Comparison of ENCODE assay signal across 13 mouse cellular contexts in the genomic region with DNA sequence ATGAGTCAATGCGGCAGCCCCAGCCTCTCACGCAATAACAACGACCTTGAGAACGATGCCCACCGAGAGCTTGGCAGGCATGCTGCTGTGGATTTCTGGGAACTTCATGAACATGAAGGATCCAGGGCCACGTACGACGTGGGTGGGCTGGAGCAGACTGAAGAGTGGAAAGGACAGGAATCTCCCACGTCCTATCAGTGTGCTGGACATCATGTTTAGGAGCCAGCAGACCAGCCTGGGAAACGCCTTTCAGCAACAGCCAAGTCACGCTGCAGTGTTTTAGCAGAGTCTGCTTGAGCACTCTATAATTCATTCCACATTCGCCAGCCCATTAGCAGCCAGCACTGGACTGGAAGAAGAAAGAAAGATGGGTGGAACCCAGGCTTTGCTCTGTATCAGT. TPM values are rescaled to one million over a fixed set of nuclear protein-coding genes. Genes with fewer than 3 reads are reported as not detected.
DNase-seq lines count a peak whose midpoint lies in the region; ATAC-seq and TF ChIP-seq lines count a peak whose summit lies in the region.
"Had no signal": no experiment of that assay in that cellular context is flagged by ENCODE, and none has a peak within 500 bp of the region (broad histone marks: within the 10 kb centered on the region; RNA-seq: fewer than 3 reads in every experiment).

No protein-coding gene starts in this region.

- peak; percentile 70; the same call in 1 of the 2 replicates for ATAC-seq in lung, embryonic 15.5 days (ENCODE audit: borderline replicate concordance, extremely low read depth, low FRiP score, low TSS enrichment)
- no peak for ATAC-seq in embryonic facial prominence, embryonic 13.5 days (ENCODE audit: insufficient number of reproducible peaks, insufficient read depth, low FRiP score, low TSS enrichment, low read depth)
- ATAC-seq in limb, embryonic 11.5 days (ENCODE audit: insufficient number of reproducible peaks, low FRiP score, low TSS enrichment, low read depth) = no peak
- ATAC-seq in erythroblast, adult 5-6 weeks (replicated peaks; ENCODE audit: low FRiP score, poor library complexity, severe bottlenecking) = no peak
- ATAC-seq: midbrain, embryonic 13.5 days had no signal

- no peak for TF ChIP-seq POLR2A in lung, adult 2 months (IDR thresholded peaks at IDR 0.05; ENCODE audit: borderline replicate concordance, extremely low read depth, low read depth, low read length)

- H3K36me3 ChIP-seq in lung, embryonic 15.5 days = no peaks in the 10 kb centered on the region
- H3K36me3 ChIP-seq in embryonic facial prominence, embryonic 13.5 days = no peaks in the 10 kb centered on the region
- H3K36me3 ChIP-seq in limb, embryonic 11.5 days (ENCODE audit: control insufficient read depth, insufficient read depth, low read length) = no peaks in the 10 kb centered on the region
- H3K36me3 ChIP-seq: midbrain, embryonic 13.5 days had no signal

- 0 out of 2 replicates have a peak overlapping the region, but pooled peaks have one; percentile 13 for H3K4me2 ChIP-seq in lung, embryonic 15.5 days
- H3K4me2 ChIP-seq in embryonic facial prominence, embryonic 13.5 days = no peak overlapping the region
- H3K4me2 ChIP-seq in limb, embryonic 11.5 days (ENCODE audit: low read depth, severe bottlenecking) = no peak overlapping the region
- H3K4me2 ChIP-seq: midbrain, embryonic 13.5 days had no signal

- no peak for TF ChIP-seq CTCF in lung, adult 2 months (IDR thresholded peaks at IDR 0.05; ENCODE audit: insufficient read depth, low read length)

- no peaks in the 10 kb centered on the region; the same call in 1 of the 2 replicates for H3K27me3 ChIP-seq in lung, embryonic 15.5 days
- H3K27me3 ChIP-seq in embryonic facial prominence, embryonic 13.5 days = no peaks in the 10 kb centered on the region
- no peaks in the 10 kb centered on the region for H3K27me3 ChIP-seq in limb, embryonic 11.5 days (ENCODE audit: control insufficient read depth, insufficient read depth, low read length)
- H3K27me3 ChIP-seq: midbrain, embryonic 13.5 days had no signal

- H3K9ac ChIP-seq in lung, embryonic 15.5 days = no peak overlapping the region
- H3K9ac ChIP-seq in embryonic facial prominence, embryonic 13.5 days = no peak overlapping the region
- H3K9ac ChIP-seq in limb, embryonic 11.5 days (ENCODE audit: low read length) = no peak overlapping the region
- H3K9ac ChIP-seq: midbrain, embryonic 13.5 days had no signal

- peak; percentile 28 for DNase-seq in embryo, embryonic 10 days (ENCODE audit: low spot score)
- DNase-seq in embryo, embryonic 10.5 days (ENCODE audit: low spot score) = no peak
- DNase-seq in lung, adult 2 months = no peak
- DNase-seq in limb, embryonic 11.5 days (ENCODE audit: low spot score) = peak; percentile 46
- no peak for DNase-seq in yolk sac, embryonic 10.5 days (ENCODE audit: low spot score)
- DNase-seq: cerebellum, postnatal 25 days; kidney, postnatal 36 days; liver had no signal

- 0 out of 2 replicates have a peak overlapping the region, but pooled peaks have one; percentile 16 for H3K27ac ChIP-seq in lung, embryonic 15.5 days
- peak overlapping the region; percentile 76 for H3K27ac ChIP-seq in embryonic facial prominence, embryonic 13.5 days
- H3K27ac ChIP-seq in limb, embryonic 11.5 days (replicated peaks; ENCODE audit: low read depth, low read length) = 0 out of 2 replicates have a peak overlapping the region, but pooled peaks have one; percentile 36
- H3K27ac ChIP-seq: midbrain, embryonic 13.5 days had no signal

- H3K4me3 ChIP-seq in lung, embryonic 15.5 days = no peak overlapping the region
- H3K4me3 ChIP-seq in lung, adult 2 months (replicated peaks; ENCODE audit: extremely low read depth, low read depth, low read length) = no peak overlapping the region
- H3K4me3 ChIP-seq in embryonic facial prominence, embryonic 13.5 days = no peak overlapping the region
- no peak overlapping the region for H3K4me3 ChIP-seq in limb, embryonic 11.5 days (ENCODE audit: low read depth, low read length)
- H3K4me3 ChIP-seq: midbrain, embryonic 13.5 days had no signal

- H3K4me1 ChIP-seq in lung, embryonic 15.5 days = peaks cover 19% of the 10 kb centered on the region
- H3K4me1 ChIP-seq in lung, adult 2 months (ENCODE audit: control insufficient read depth, insufficient read depth, low read length) = no peaks in the 10 kb centered on the region
- peaks cover 40% of the 10 kb centered on the region for H3K4me1 ChIP-seq in embryonic facial prominence, embryonic 13.5 days
- H3K4me1 ChIP-seq in limb, embryonic 11.5 days (ENCODE audit: control insufficient read depth, insufficient read depth, low read length) = peaks cover 16% of the 10 kb centered on the region
- H3K4me1 ChIP-seq: midbrain, embryonic 13.5 days had no signal

- peaks cover 5% of the 10 kb centered on the region; the same call in 1 of the 2 replicates for H3K9me3 ChIP-seq in lung, embryonic 15.5 days
- peaks cover 8% of the 10 kb centered on the region for H3K9me3 ChIP-seq in embryonic facial prominence, embryonic 13.5 days
- H3K9me3 ChIP-seq in limb, embryonic 11.5 days (ENCODE audit: control insufficient read depth, low read length) = no peaks in the 10 kb centered on the region

- WGBS in lung, embryonic 15.5 days = 39% methylated on average over 12 of the region's 12 CpGs
- 66% methylated on average over 12 of the region's 12 CpGs for WGBS in lung, adult 2 months
- WGBS in embryonic facial prominence, embryonic 13.5 days = 46% methylated on average over 12 of the region's 12 CpGs
- 51% methylated on average over 12 of the region's 12 CpGs for WGBS in limb, embryonic 11.5 days

RNA-seq across cellular contexts. Expression of gene Tspan11, which starts 10.4 kb away (rescaled TPM):
- polyA plus RNA-seq in lung, embryonic 15.5 days (2015; fragmentation: Nextera tagmentation; extraction: Ambion mirVana) = 20.5 and 21.4 TPM in 2 replicates
- polyA plus RNA-seq in lung, adult 2 months (2012; rRNA removed) = 47.4 and 85.7 TPM in 2 replicates
- polyA plus RNA-seq in embryonic facial prominence, embryonic 13.5 days (2015; fragmentation: Nextera tagmentation; extraction: Ambion mirVana) = 30.3 and 35.0 TPM in 2 replicates
- 13.6 and 13.7 TPM in 2 replicates for polyA plus RNA-seq in limb, embryonic 11.5 days (2014; fragmentation: Nextera tagmentation; extraction: Ambion mirVana)
- not detected in 2 replicates for total RNA-seq in erythroblast, adult 5-6 weeks (2015; ENCODE audit: low replicate concordance)
- 2.9 TPM in 1 of 2 replicates, not detected in the other for total RNA-seq in erythroblast, adult 5-6 weeks (2017; ENCODE audit: low replicate concordance)
- total RNA-seq: neutrophil, adult 5-6 weeks had no signal

Comparison
In these comparisons a context has a peak if more than half of its experiments do, and no peak if none do; other contexts are left out.
1. DNase-seq: peak in embryo, embryonic 10 days (single experiment) and limb, embryonic 11.5 days (single experiment); none in embryo, embryonic 10.5 days (single experiment), lung, adult 2 months (single experiment) and yolk sac, embryonic 10.5 days (single experiment).
2. H3K27ac ChIP-seq: peak in every context shown above with its lines; median percentile 76 in embryonic facial prominence, embryonic 13.5 days; 36 in limb, embryonic 11.5 days; 16 in lung, embryonic 15.5 days.